Mouse (Mus musculus) gastrocnemius, adult 2 months (tissue): ENCODE results near the gene 1700069L16Rik. TPM values are rescaled to one million over a fixed set of nuclear protein-coding genes. Genes with fewer than 3 reads are reported as not detected.

Source experiments
- DNase-seq: peaks from one replicate; pipeline ENCODE4 v3.0.0; 2022
- H3K27ac ChIP-seq: fragments of 200-600 bp; 2 replicates; pipeline ENCODE4 v1.8.1; 2022; ENCODE audit warnings: mild to moderate bottlenecking
- H3K4me3 ChIP-seq: fragments of 200-600 bp; 2 replicates; pipeline ENCODE4 v1.8.1; 2022; ENCODE audit warnings: mild to moderate bottlenecking, moderate library complexity
- CTCF ChIP-seq: fragments of 200-600 bp; IDR thresholded peaks from 2 replicates; pipeline ENCODE4 v1.8.1; 2022; ENCODE audit warnings: antibody characterized with exemption, mild to moderate bottlenecking, moderate library complexity
- intact Hi-C: fragments of 180-260 bp; cut with DNase I; formaldehyde crosslinking; loops from one replicate; pipeline ENCODE4 v1.15.1; 2025
- total RNA-seq, 2 experiments: library from RNA; stranded (reverse); gene quantifications; 2 replicates each; pipeline ENCODE4 v1.2.3; 2021

The 1700069L16Rik gene
- total RNA-seq, 2 experiments from 2014 or later = not detected

- intact Hi-C loops = no loop called here
- no peak overlapping the region for H3K4me3 ChIP-seq
- H3K27ac ChIP-seq = no peak overlapping the region
- no peak for TF ChIP-seq CTCF
- DNase-seq = no peak
Measured at GRCm38 (mm10) chr5:113728011-113728410, 3.4 kb upstream of the 1700069L16Rik start.

GRCm38 (mm10) chr5:113727238-113727637 lies 2.7 kb upstream of the 1700069L16Rik start:
- no peak for DNase-seq
- Histone ChIP-seq H3K27ac (no peak overlapping the region), H3K4me3 (no peak overlapping the region)
- TF ChIP-seq CTCF = no peak
- intact Hi-C loops = no loop called here

GRCm38 (mm10) chr5:113726618-113727017 lies 2.0 kb upstream of the 1700069L16Rik start:
- TF ChIP-seq CTCF = no peak
- Histone ChIP-seq H3K4me3 (no peak overlapping the region), H3K27ac (no peak overlapping the region)
- DNase-seq = no peak
- intact Hi-C loops = no loop called here

- intact Hi-C loops = loop anchor here (2.0 kb wide), 2 partner anchors 139 to 359 kb away; no protein-coding TSS in a partner anchor
Measured at GRCm38 (mm10) chr5:113725417-113725816, 845 bp upstream of the 1700069L16Rik start.

GRCm38 (mm10) chr5:113723567-113724237 lies 870 bp downstream of the 1700069L16Rik start:
- no peak for DNase-seq
- no peak for TF ChIP-seq CTCF
- Histone ChIP-seq H3K4me3 (no peak overlapping the region), H3K27ac (no peak overlapping the region)
- intact Hi-C loops = loop anchor here (1.0 to 2.0 kb wide), 3 partner anchors 137 to 357 kb away; no protein-coding TSS in a partner anchor

More at GRCm38 (mm10) chr5:113725417-113725816, 845 bp upstream of the 1700069L16Rik start:
- H3K27ac ChIP-seq = no peak overlapping the region
- TF ChIP-seq CTCF = no peak
- H3K4me3 ChIP-seq = no peak overlapping the region
- no peak for DNase-seq

GRCm38 (mm10) chr5:113722224-113723013 lies 2.2 kb downstream of the 1700069L16Rik start:
- intact Hi-C loops = no loop called here
- Histone ChIP-seq H3K4me3 (no peak overlapping the region), H3K27ac (no peak overlapping the region)
- TF ChIP-seq CTCF = peak; percentile 38
- DNase-seq = no peak

- intact Hi-C loops = no loop called here
- Histone ChIP-seq H3K4me3 (no peak overlapping the region), H3K27ac (no peak overlapping the region)
- no peak for TF ChIP-seq CTCF
- DNase-seq = no peak
Measured at GRCm38 (mm10) chr5:113719221-113719661, 5.3 kb downstream of the 1700069L16Rik start.

GRCm38 (mm10) chr5:113716581-113717388 lies 7.8 kb downstream of the 1700069L16Rik start:
- DNase-seq = no peak
- no peak for TF ChIP-seq CTCF
- intact Hi-C loops = no loop called here
- H3K27ac ChIP-seq = no peak overlapping the region
- H3K4me3 ChIP-seq = no peak overlapping the region

- no peak for DNase-seq
- intact Hi-C loops = no loop called here
- TF ChIP-seq CTCF = no peak
- no peak overlapping the region for H3K4me3 ChIP-seq
- no peak overlapping the region for H3K27ac ChIP-seq
Measured at GRCm38 (mm10) chr5:113712861-113713260, 11.7 kb downstream of the 1700069L16Rik start.

GRCm38 (mm10) chr5:113703803-113704585 lies 20.6 kb downstream of the 1700069L16Rik start:
- DNase-seq = no peak
- Histone ChIP-seq H3K27ac (peak overlapping the region; percentile 28), H3K4me3 (peak overlapping the region; percentile 9; the same call in 1 of the 2 replicates)
- intact Hi-C loops = no loop called here
- no peak for TF ChIP-seq CTCF

GRCm38 (mm10) chr5:113700388-113701023 lies 24.1 kb downstream of the 1700069L16Rik start:
- intact Hi-C loops = no loop called here
- Histone ChIP-seq H3K4me3 (no peak overlapping the region), H3K27ac (no peak overlapping the region)
- DNase-seq = no peak
- TF ChIP-seq CTCF = no peak
